Mouse (Mus musculus) neural tube, embryonic 15.5 days (tissue): Measurements from ENCODE around the gene 0610010K14Rik. TPM values are rescaled to one million over a fixed set of nuclear protein-coding genes. Genes with fewer than 3 reads are reported as not detected.

Experiments
- ATAC-seq: fragments of 200-750 bp; cut with Nextera tagmentation; 2 replicates; pipeline ENCODE4 v1.8.0; 2017; ENCODE audit warnings: mild to moderate bottlenecking, moderate TSS enrichment, moderate library complexity; ENCODE audit not compliant: low FRiP score
- H3K27ac ChIP-seq: fragments of 300-500 bp; sonication (generic); replicated peaks from 2 replicates; pipeline ENCODE4 v1.5.1; 2015; ENCODE audit warnings: mild to moderate bottlenecking, inconsistent platforms
- H3K27me3 ChIP-seq: fragments of 300-500 bp; sonication (generic); replicated peaks from 2 replicates; pipeline ENCODE4 v1.6.1; 2015; ENCODE audit warnings: inconsistent platforms
- H3K36me3 ChIP-seq: fragments of 300-500 bp; sonication (generic); 2 replicates; pipeline ENCODE4 v1.6.1; 2015; ENCODE audit warnings: inconsistent platforms
- H3K4me1 ChIP-seq: fragments of 300-500 bp; sonication (generic); 2 replicates; pipeline ENCODE4 v1.6.1; 2015; ENCODE audit warnings: inconsistent platforms
- H3K4me2 ChIP-seq: fragments of 300-500 bp; sonication (generic); 2 replicates; pipeline ENCODE4 v1.6.1; 2015; ENCODE audit warnings: inconsistent platforms, mild to moderate bottlenecking, moderate library complexity
- H3K4me3 ChIP-seq: fragments of 300-500 bp; sonication (generic); replicated peaks from 2 replicates; pipeline ENCODE4 v1.5.1; 2015; ENCODE audit warnings: mild to moderate bottlenecking, inconsistent platforms
- H3K9ac ChIP-seq: fragments of 300-500 bp; sonication (generic); replicated peaks from 2 replicates; pipeline ENCODE4 v1.6.1; 2015; ENCODE audit warnings: mild to moderate bottlenecking, inconsistent platforms
- H3K9me3 ChIP-seq: fragments of 300-500 bp; sonication (generic); replicated peaks from 2 replicates; pipeline ENCODE4 v1.6.1; 2016; ENCODE audit warnings: inconsistent platforms
- WGBS: fragments of 180-500 bp; shearing (Covaris S2); methylation state at CpG from one replicate; pipeline ENCODE4 v1.1.7; 2015; ENCODE audit warnings: mixed read lengths; 5-methylcytosine and 5-hydroxymethylcytosine counted together
- polyA plus RNA-seq: library from polyadenylated mRNA; unstranded; fragments of >200 nt; fragmentation: Nextera tagmentation; extraction: Ambion mirVana; gene quantifications from 2 replicates; pipeline ENCODE4 v1.2.1, GENCODE M21; 2015

Gene 0610010K14Rik
- polyA plus RNA-seq, result 153 and 167 TPM in 2 replicates

GRCm38 (mm10) chr11:70237457-70238167 lies at the start of gene 0610010K14Rik:
Gene 0610010K14Rik, minus strand, starts transcription at chr11:70237914.
- Histone ChIP-seq H3K36me3 (peaks cover 16% of the 10 kb centered on the region), H3K9ac (peak within 1 kb of the TSS; percentile 79), H3K4me1 (peaks cover 41% of the 10 kb centered on the region), H3K27ac (peak within 1 kb of the TSS; percentile 97), H3K27me3 (no peaks in the 10 kb centered on the region), H3K4me2 (peak within 1 kb of the TSS; percentile 93), H3K9me3 (no peaks in the 10 kb centered on the region), H3K4me3 (peak within 1 kb of the TSS; percentile 61)
- WGBS, result under 1% methylated on average over 70 of the region's 70 CpGs
- ATAC-seq, result peak; percentile 95

GRCm38 (mm10) chr11:70285686-70286085 lies 48.0 kb upstream of the 0610010K14Rik start:
- 79% methylated on average over 5 of the region's 5 CpGs for WGBS
- H3K9me3 ChIP-seq, result no peaks in the 10 kb centered on the region

GRCm38 (mm10) chr11:70284757-70285156 lies 47.0 kb upstream of the 0610010K14Rik start:
- H3K9ac ChIP-seq, result no peak overlapping the region
- no peaks in the 10 kb centered on the region for H3K36me3 ChIP-seq
- no peaks in the 10 kb centered on the region for H3K4me1 ChIP-seq
- H3K27me3 ChIP-seq, result no peaks in the 10 kb centered on the region
- no peaks in the 10 kb centered on the region for H3K9me3 ChIP-seq
- WGBS, result 85% methylated on average over 3 of the region's 3 CpGs
- ATAC-seq, result no peak
- H3K27ac ChIP-seq, result no peak overlapping the region
- H3K4me3 ChIP-seq, result no peak overlapping the region
- no peak overlapping the region for H3K4me2 ChIP-seq

More at GRCm38 (mm10) chr11:70285686-70286085, 48.0 kb upstream of the 0610010K14Rik start:
- Histone ChIP-seq H3K9ac (no peak overlapping the region), H3K27ac (no peak overlapping the region), H3K4me2 (no peak overlapping the region), H3K4me3 (no peak overlapping the region), H3K36me3 (no peaks in the 10 kb centered on the region), H3K4me1 (no peaks in the 10 kb centered on the region), H3K27me3 (no peaks in the 10 kb centered on the region)
- ATAC-seq, result no peak

GRCm38 (mm10) chr11:70283666-70284065 lies 46.0 kb upstream of the 0610010K14Rik start:
- Histone ChIP-seq H3K27ac (no peak overlapping the region), H3K4me1 (no peaks in the 10 kb centered on the region), H3K4me2 (no peak overlapping the region), H3K9ac (no peak overlapping the region), H3K4me3 (no peak overlapping the region), H3K36me3 (no peaks in the 10 kb centered on the region), H3K9me3 (no peaks in the 10 kb centered on the region), H3K27me3 (no peaks in the 10 kb centered on the region)
- no peak for ATAC-seq
- 88% methylated on average over 4 of the region's 4 CpGs for WGBS

- H3K4me3 ChIP-seq, result no peak overlapping the region
- no peaks in the 10 kb centered on the region for H3K4me1 ChIP-seq
- ATAC-seq, result no peak
- no peak overlapping the region for H3K4me2 ChIP-seq
- H3K27me3 ChIP-seq, result no peaks in the 10 kb centered on the region
- WGBS, result 70% methylated on average over 3 of the region's 3 CpGs
- H3K9ac ChIP-seq, result no peak overlapping the region
- H3K27ac ChIP-seq, result no peak overlapping the region
- H3K9me3 ChIP-seq, result no peaks in the 10 kb centered on the region
- H3K36me3 ChIP-seq, result no peaks in the 10 kb centered on the region
Measured at GRCm38 (mm10) chr11:70280441-70280840, 42.7 kb upstream of the 0610010K14Rik start.

- Histone ChIP-seq H3K4me2 (no peak overlapping the region), H3K27me3 (no peaks in the 10 kb centered on the region), H3K9me3 (no peaks in the 10 kb centered on the region), H3K36me3 (no peaks in the 10 kb centered on the region), H3K27ac (no peak overlapping the region), H3K4me1 (no peaks in the 10 kb centered on the region), H3K9ac (no peak overlapping the region), H3K4me3 (no peak overlapping the region)
- ATAC-seq, result no peak
- 82% methylated on average over 3 of the region's 3 CpGs for WGBS
Measured at GRCm38 (mm10) chr11:70278961-70279360, 41.2 kb upstream of the 0610010K14Rik start.

GRCm38 (mm10) chr11:70271641-70272040 lies 33.9 kb upstream of the 0610010K14Rik start:
- no peak overlapping the region for H3K4me2 ChIP-seq
- H3K27ac ChIP-seq, result no peak overlapping the region
- no peaks in the 10 kb centered on the region for H3K36me3 ChIP-seq
- H3K9me3 ChIP-seq, result no peaks in the 10 kb centered on the region
- no peak overlapping the region for H3K4me3 ChIP-seq
- H3K9ac ChIP-seq, result no peak overlapping the region
- H3K27me3 ChIP-seq, result no peaks in the 10 kb centered on the region
- H3K4me1 ChIP-seq, result no peaks in the 10 kb centered on the region
- no peak for ATAC-seq
- 86% methylated on average over 7 of the region's 7 CpGs for WGBS

GRCm38 (mm10) chr11:70266405-70266804 lies 28.7 kb upstream of the 0610010K14Rik start:
- Histone ChIP-seq H3K9me3 (no peaks in the 10 kb centered on the region), H3K27me3 (0 out of 2 replicates have a peak, but pooled peaks cover 4% of the 10 kb centered on the region), H3K4me1 (no peaks in the 10 kb centered on the region), H3K36me3 (no peaks in the 10 kb centered on the region), H3K4me2 (no peak overlapping the region), H3K4me3 (no peak overlapping the region), H3K9ac (no peak overlapping the region), H3K27ac (no peak overlapping the region)
- 90% methylated on average over 1 of the region's 1 CpGs for WGBS
- ATAC-seq, result no peak

- Histone ChIP-seq H3K27me3 (0 out of 2 replicates have a peak, but pooled peaks cover 4% of the 10 kb centered on the region), H3K4me2 (no peak overlapping the region), H3K27ac (no peak overlapping the region), H3K9ac (no peak overlapping the region), H3K4me1 (no peaks in the 10 kb centered on the region), H3K9me3 (no peaks in the 10 kb centered on the region), H3K4me3 (no peak overlapping the region), H3K36me3 (no peaks in the 10 kb centered on the region)
- 82% methylated on average over 4 of the region's 4 CpGs for WGBS
- ATAC-seq, result no peak
Measured at GRCm38 (mm10) chr11:70265819-70266218, 28.1 kb upstream of the 0610010K14Rik start.

- no peak overlapping the region for H3K9ac ChIP-seq
- no peak overlapping the region for H3K4me3 ChIP-seq
- ATAC-seq, result no peak
- H3K27me3 ChIP-seq, result 0 out of 2 replicates have a peak, but pooled peaks cover 4% of the 10 kb centered on the region
- no peak overlapping the region for H3K4me2 ChIP-seq
- no peaks in the 10 kb centered on the region for H3K36me3 ChIP-seq
- no peaks in the 10 kb centered on the region for H3K4me1 ChIP-seq
- WGBS, result 60% methylated on average over 3 of the region's 3 CpGs
- H3K27ac ChIP-seq, result no peak overlapping the region
- no peaks in the 10 kb centered on the region for H3K9me3 ChIP-seq
Measured at GRCm38 (mm10) chr11:70265252-70265651, 27.5 kb upstream of the 0610010K14Rik start.

GRCm38 (mm10) chr11:70259035-70259434 lies 21.3 kb upstream of the 0610010K14Rik start:
- ATAC-seq, result no peak

GRCm38 (mm10) chr11:70254931-70255531 lies 17.3 kb upstream of the 0610010K14Rik start, which contains the start of gene Alox12:
Gene Alox12, minus strand, starts transcription at chr11:70255353.
- WGBS, result 1% methylated on average over 25 of the region's 25 CpGs
- Histone ChIP-seq H3K4me2 (peak within 1 kb of the TSS; percentile 47), H3K27me3 (peaks cover 55% of the 10 kb centered on the region), H3K4me1 (peaks cover 11% of the 10 kb centered on the region), H3K9me3 (no peaks in the 10 kb centered on the region), H3K4me3 (peak within 1 kb of the TSS; percentile 16), H3K27ac (no peak within 1 kb of the TSS), H3K36me3 (no peaks in the 10 kb centered on the region), H3K9ac (0 out of 2 replicates have a peak within 1 kb of the TSS, but pooled peaks have one; percentile 26)
- ATAC-seq, result no peak

More at GRCm38 (mm10) chr11:70259035-70259434, 21.3 kb upstream of the 0610010K14Rik start:
- H3K4me3 ChIP-seq, result no peak overlapping the region
- H3K4me2 ChIP-seq, result no peak overlapping the region
- no peaks in the 10 kb centered on the region for H3K9me3 ChIP-seq
- peaks cover 11% of the 10 kb centered on the region for H3K4me1 ChIP-seq
- H3K27ac ChIP-seq, result no peak overlapping the region
- H3K36me3 ChIP-seq, result no peaks in the 10 kb centered on the region
- WGBS, result 99% methylated on average over 4 of the region's 4 CpGs
- peaks cover 20% of the 10 kb centered on the region for H3K27me3 ChIP-seq
- H3K9ac ChIP-seq, result no peak overlapping the region
